Mouse (Mus musculus): ENCODE measurements around the gene Dhx32. TPM values are rescaled to one million over a fixed set of nuclear protein-coding genes. Genes with fewer than 3 reads are reported as not detected.

Dhx32 gene
- polyA plus RNA-seq, 1 experiment from 2014 or later = 34.1 TPM

- Histone ChIP-seq H3K27me3 (ENCODE audit: control insufficient read depth, insufficient read depth, low read length) (no peaks in the 10 kb centered on the region), H3K27ac (ENCODE audit: low read length) (peak overlapping the region; percentile 96), H3K4me1 (ENCODE audit: control insufficient read depth, insufficient read depth, low read length) (peaks cover 41% of the 10 kb centered on the region), H3K4me2 (ENCODE audit: low read depth, low read length) (peak overlapping the region; percentile 37), H3K4me3 (ENCODE audit: low read length) (no peak overlapping the region), H3K36me3 (ENCODE audit: control insufficient read depth, insufficient read depth) (peaks cover 8% of the 10 kb centered on the region; the same call in 1 of the 2 replicates), H3K9me3 (replicated peaks; ENCODE audit: control insufficient read depth, low read length) (no peaks in the 10 kb centered on the region), H3K9ac (ENCODE audit: low read length) (peak overlapping the region; percentile 60)
- ATAC-seq (replicated peaks; ENCODE audit: extremely low read depth, insufficient read depth, low FRiP score) = no peak
- 39% methylated on average over 1 of the region's 1 CpGs for WGBS
Observed at GRCm38 (mm10) chr7:133744209-133744608, 38.3 kb downstream of the Dhx32 start.

GRCm38 (mm10) chr7:133743611-133744010 lies 38.9 kb downstream of the Dhx32 start:
- no peak for ATAC-seq (replicated peaks; ENCODE audit: extremely low read depth, insufficient read depth, low FRiP score)
- H3K27ac ChIP-seq (ENCODE audit: low read length) = peak overlapping the region; percentile 96
- peaks cover 37% of the 10 kb centered on the region for H3K4me1 ChIP-seq (ENCODE audit: control insufficient read depth, insufficient read depth, low read length)
- no peak overlapping the region for H3K4me3 ChIP-seq (ENCODE audit: low read length)
- no peaks in the 10 kb centered on the region for H3K27me3 ChIP-seq (ENCODE audit: control insufficient read depth, insufficient read depth, low read length)
- H3K36me3 ChIP-seq (ENCODE audit: control insufficient read depth, insufficient read depth) = peaks cover 8% of the 10 kb centered on the region; the same call in 1 of the 2 replicates
- H3K9me3 ChIP-seq (replicated peaks; ENCODE audit: control insufficient read depth, low read length) = no peaks in the 10 kb centered on the region
- H3K4me2 ChIP-seq (ENCODE audit: low read depth, low read length) = no peak overlapping the region
- H3K9ac ChIP-seq (ENCODE audit: low read length) = peak overlapping the region; percentile 8; the same call in 1 of the 2 replicates
- WGBS = 28% methylated on average over 4 of the region's 4 CpGs

DNA sequence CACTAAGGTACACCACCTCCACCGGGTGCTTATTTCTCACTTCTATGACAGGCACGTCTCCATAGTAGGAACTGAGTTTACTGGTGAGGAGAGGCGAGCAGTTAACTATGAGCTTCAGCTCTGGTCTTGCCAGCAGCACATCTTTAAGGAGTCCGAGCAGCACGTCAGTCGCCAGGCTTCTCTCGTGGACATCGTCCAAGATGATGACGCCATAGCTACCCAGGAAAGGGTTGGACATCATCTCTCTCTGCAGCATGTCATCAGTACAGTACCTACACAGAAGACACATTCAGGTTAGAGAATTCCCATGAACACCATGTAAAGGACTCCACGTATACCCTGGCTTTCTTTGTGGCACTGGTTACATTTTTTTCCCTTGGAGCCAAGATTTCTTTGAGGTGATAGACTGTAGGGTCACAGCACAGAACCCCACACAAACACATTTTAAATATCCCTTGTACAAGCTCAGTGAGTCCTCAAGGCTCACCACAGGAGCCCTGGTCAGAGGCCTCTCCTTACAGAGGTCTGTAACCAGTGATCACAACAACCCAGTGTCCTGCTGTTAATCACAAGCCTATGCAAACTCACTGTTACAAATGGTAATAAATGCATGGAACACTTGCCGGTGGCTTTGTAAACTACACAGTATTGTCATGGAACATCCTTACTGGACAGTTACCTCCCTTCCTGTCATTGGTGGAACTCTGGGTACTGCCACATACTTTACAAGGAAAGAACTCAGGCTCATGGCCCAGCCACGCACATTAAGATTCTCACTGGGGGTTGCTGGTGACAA lies 39.8 kb downstream of the Dhx32 start:
- 86% methylated on average over 12 of the region's 12 CpGs for WGBS
- no peak for ATAC-seq (replicated peaks; ENCODE audit: extremely low read depth, insufficient read depth, low FRiP score)
- H3K27me3 ChIP-seq (ENCODE audit: control insufficient read depth, insufficient read depth, low read length) = no peaks in the 10 kb centered on the region
- peaks cover 8% of the 10 kb centered on the region; the same call in 1 of the 2 replicates for H3K36me3 ChIP-seq (ENCODE audit: control insufficient read depth, insufficient read depth)
- H3K4me2 ChIP-seq (ENCODE audit: low read depth, low read length) = no peak overlapping the region
- no peaks in the 10 kb centered on the region for H3K9me3 ChIP-seq (replicated peaks; ENCODE audit: control insufficient read depth, low read length)
- H3K27ac ChIP-seq (ENCODE audit: low read length) = 0 out of 2 replicates have a peak overlapping the region, but pooled peaks have one; percentile 8
- no peak overlapping the region for H3K4me3 ChIP-seq (ENCODE audit: low read length)
- peaks cover 30% of the 10 kb centered on the region for H3K4me1 ChIP-seq (ENCODE audit: control insufficient read depth, insufficient read depth, low read length)
- H3K9ac ChIP-seq (ENCODE audit: low read length) = no peak overlapping the region

DNA sequence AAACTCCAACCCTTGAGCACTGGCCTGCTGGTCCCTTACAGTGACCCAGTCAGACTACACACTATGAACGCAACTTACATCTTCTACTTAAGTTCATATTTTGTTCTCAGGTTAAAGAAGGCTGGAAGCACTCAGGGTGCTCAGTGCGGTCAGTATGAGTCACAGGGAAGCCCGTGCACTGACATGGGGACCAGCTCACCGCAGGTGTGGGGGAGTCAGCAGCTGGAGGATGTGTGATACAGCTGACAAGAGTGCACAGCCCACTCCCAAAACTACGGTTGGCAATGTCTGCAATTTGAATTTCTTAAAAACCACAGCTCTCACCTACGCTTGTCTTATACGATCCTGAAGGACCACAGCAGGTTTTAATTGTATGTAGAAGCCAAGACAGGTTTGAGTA lies 42.0 kb downstream of the Dhx32 start:
- no peak overlapping the region for H3K27ac ChIP-seq (ENCODE audit: low read length)
- no peaks in the 10 kb centered on the region for H3K9me3 ChIP-seq (replicated peaks; ENCODE audit: control insufficient read depth, low read length)
- no peak for ATAC-seq (replicated peaks; ENCODE audit: extremely low read depth, insufficient read depth, low FRiP score)
- H3K9ac ChIP-seq (ENCODE audit: low read length) = no peak overlapping the region
- peaks cover 24% of the 10 kb centered on the region for H3K4me1 ChIP-seq (ENCODE audit: control insufficient read depth, insufficient read depth, low read length)
- 71% methylated on average over 7 of the region's 7 CpGs for WGBS
- H3K27me3 ChIP-seq (ENCODE audit: control insufficient read depth, insufficient read depth, low read length) = no peaks in the 10 kb centered on the region
- H3K4me3 ChIP-seq (ENCODE audit: low read length) = no peak overlapping the region
- no peak overlapping the region for H3K4me2 ChIP-seq (ENCODE audit: low read depth, low read length)
- peaks cover 8% of the 10 kb centered on the region; the same call in 1 of the 2 replicates for H3K36me3 ChIP-seq (ENCODE audit: control insufficient read depth, insufficient read depth)

GRCm38 (mm10) chr7:133731971-133732645 lies 50.4 kb downstream of the Dhx32 start:
- H3K27ac ChIP-seq (ENCODE audit: low read length) = peak overlapping the region; percentile 86

GRCm38 (mm10) chr7:133730324-133731191 lies 52.0 kb downstream of the Dhx32 start:
- Histone ChIP-seq H3K4me2 (ENCODE audit: low read depth, low read length) (no peak overlapping the region), H3K27me3 (ENCODE audit: control insufficient read depth, insufficient read depth, low read length) (no peaks in the 10 kb centered on the region), H3K4me1 (ENCODE audit: control insufficient read depth, insufficient read depth, low read length) (peaks cover 29% of the 10 kb centered on the region), H3K9me3 (replicated peaks; ENCODE audit: control insufficient read depth, low read length) (no peaks in the 10 kb centered on the region), H3K9ac (ENCODE audit: low read length) (peak overlapping the region; percentile 67), H3K36me3 (ENCODE audit: control insufficient read depth, insufficient read depth) (0 out of 2 replicates have a peak, but pooled peaks cover 3% of the 10 kb centered on the region), H3K27ac (ENCODE audit: low read length) (peak overlapping the region; percentile 86), H3K4me3 (ENCODE audit: low read length) (no peak overlapping the region)
- 46% methylated on average over 11 of the region's 11 CpGs for WGBS
- ATAC-seq (replicated peaks; ENCODE audit: extremely low read depth, insufficient read depth, low FRiP score) = peak; percentile 59; the same call in 1 of the 2 replicates

More at GRCm38 (mm10) chr7:133731971-133732645, 50.4 kb downstream of the Dhx32 start:
- Histone ChIP-seq H3K4me1 (ENCODE audit: control insufficient read depth, insufficient read depth, low read length) (peaks cover 29% of the 10 kb centered on the region), H3K9me3 (replicated peaks; ENCODE audit: control insufficient read depth, low read length) (no peaks in the 10 kb centered on the region), H3K4me2 (ENCODE audit: low read depth, low read length) (no peak overlapping the region), H3K36me3 (ENCODE audit: control insufficient read depth, insufficient read depth) (0 out of 2 replicates have a peak, but pooled peaks cover 3% of the 10 kb centered on the region), H3K27me3 (ENCODE audit: control insufficient read depth, insufficient read depth, low read length) (no peaks in the 10 kb centered on the region), H3K4me3 (ENCODE audit: low read length) (no peak overlapping the region), H3K9ac (ENCODE audit: low read length) (peak overlapping the region; percentile 20; the same call in 1 of the 2 replicates)
- ATAC-seq (replicated peaks; ENCODE audit: extremely low read depth, insufficient read depth, low FRiP score) = no peak
- 58% methylated on average over 4 of the region's 4 CpGs for WGBS

- Histone ChIP-seq H3K27ac (ENCODE audit: low read length) (no peak overlapping the region), H3K4me1 (ENCODE audit: control insufficient read depth, insufficient read depth, low read length) (peaks cover 29% of the 10 kb centered on the region), H3K36me3 (ENCODE audit: control insufficient read depth, insufficient read depth) (peaks cover 11% of the 10 kb centered on the region), H3K4me2 (ENCODE audit: low read depth, low read length) (no peak overlapping the region), H3K9me3 (replicated peaks; ENCODE audit: control insufficient read depth, low read length) (no peaks in the 10 kb centered on the region), H3K9ac (ENCODE audit: low read length) (0 out of 2 replicates have a peak overlapping the region, but pooled peaks have one; percentile 23), H3K4me3 (ENCODE audit: low read length) (no peak overlapping the region), H3K27me3 (ENCODE audit: control insufficient read depth, insufficient read depth, low read length) (no peaks in the 10 kb centered on the region)
- 74% methylated on average over 5 of the region's 5 CpGs for WGBS
- ATAC-seq (replicated peaks; ENCODE audit: extremely low read depth, insufficient read depth, low FRiP score) = no peak
Observed at GRCm38 (mm10) chr7:133729351-133729750, 53.2 kb downstream of the Dhx32 start.

- 49% methylated on average over 6 of the region's 6 CpGs for WGBS
- Histone ChIP-seq H3K4me2 (ENCODE audit: low read depth, low read length) (no peak overlapping the region), H3K27me3 (ENCODE audit: control insufficient read depth, insufficient read depth, low read length) (no peaks in the 10 kb centered on the region), H3K36me3 (ENCODE audit: control insufficient read depth, insufficient read depth) (peaks cover 26% of the 10 kb centered on the region), H3K27ac (ENCODE audit: low read length) (no peak overlapping the region), H3K4me3 (ENCODE audit: low read length) (no peak overlapping the region), H3K9ac (ENCODE audit: low read length) (no peak overlapping the region), H3K9me3 (replicated peaks; ENCODE audit: control insufficient read depth, low read length) (no peaks in the 10 kb centered on the region), H3K4me1 (ENCODE audit: control insufficient read depth, insufficient read depth, low read length) (peaks cover 23% of the 10 kb centered on the region)
- ATAC-seq (replicated peaks; ENCODE audit: extremely low read depth, insufficient read depth, low FRiP score) = no peak
Observed at GRCm38 (mm10) chr7:133727027-133727426, 55.5 kb downstream of the Dhx32 start.

Measured in heart, embryonic 16.5 days (tissue).